Mouse (Mus musculus): ENCODE measurements around the gene Aqp6.

The Aqp6 gene

GRCm38 (mm10) chr15:99600986-99601822 is at the start of gene Aqp6:
Gene Aqp6, plus strand, starts transcription at chr15:99601400.
- DNase-seq, result no peak

GRCm38 (mm10) chr15:99553767-99554166 is 47.4 kb upstream of the Aqp6 start:
- no peak for DNase-seq

- no peak for DNase-seq
Measured at GRCm38 (mm10) chr15:99558947-99559346, 42.3 kb upstream of the Aqp6 start.

DNA sequence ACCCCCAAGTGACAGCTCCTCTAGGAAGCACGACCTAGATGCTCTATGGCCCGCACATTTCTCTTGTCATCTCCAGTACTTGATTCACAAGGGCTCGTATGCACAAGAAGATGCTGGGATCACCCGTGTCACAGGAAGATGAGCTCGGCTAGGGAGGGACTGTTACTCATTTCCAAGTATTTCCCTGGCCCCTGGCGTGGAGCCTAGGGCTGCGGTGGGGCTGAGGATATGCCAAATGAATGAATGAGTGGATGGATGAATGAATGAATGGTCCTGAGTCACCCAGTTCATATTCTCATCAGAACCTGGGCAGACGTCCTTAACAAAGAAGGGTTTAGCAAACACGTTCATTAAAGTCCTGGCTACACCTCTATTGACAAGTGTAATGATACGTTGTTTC is 41.0 kb upstream of the Aqp6 start:
- DNase-seq, result no peak

- no peak for DNase-seq
Measured at GRCm38 (mm10) chr15:99567371-99567770, 33.8 kb upstream of the Aqp6 start.

DNA sequence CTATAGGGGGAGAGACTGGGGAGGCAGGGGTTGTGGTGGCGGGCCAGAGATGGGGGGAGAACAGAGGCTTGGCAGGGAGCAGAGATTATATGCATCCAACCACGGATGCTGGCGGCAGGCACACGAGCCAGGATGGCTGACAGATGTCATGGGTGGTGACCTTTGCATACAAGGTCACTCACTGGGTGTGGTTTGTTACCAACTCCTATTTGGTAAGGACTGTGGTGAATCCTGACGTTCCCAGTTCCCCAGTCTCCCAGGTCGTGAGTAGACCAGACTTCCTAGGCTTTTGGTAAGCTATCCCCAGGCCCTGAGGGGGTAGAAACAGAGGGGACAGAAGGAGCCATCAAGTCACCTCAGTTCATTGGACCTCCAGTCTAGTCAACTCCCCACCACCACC is 32.5 kb upstream of the Aqp6 start:
- no peak for DNase-seq

DNA sequence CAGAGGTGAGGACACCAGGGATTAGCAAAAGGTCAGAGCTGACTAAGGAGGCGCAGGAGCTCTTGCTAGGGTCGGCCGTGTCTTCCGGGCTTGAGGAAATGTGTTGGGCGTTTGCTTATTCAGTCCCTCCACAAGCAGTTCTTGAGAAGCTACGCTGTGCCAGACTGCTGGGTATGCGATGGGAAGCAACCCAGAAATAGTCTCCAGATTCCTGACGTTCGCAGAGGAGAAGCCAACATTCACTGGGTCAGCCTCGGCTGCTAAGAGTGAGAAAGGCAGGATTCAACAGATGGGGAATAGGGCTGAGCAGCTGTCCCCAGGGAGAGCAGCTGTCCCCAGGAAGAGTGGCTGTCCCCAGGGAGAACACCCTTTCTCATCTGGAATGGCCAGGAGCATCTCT is 32.1 kb upstream of the Aqp6 start:
- no peak for DNase-seq

DNA sequence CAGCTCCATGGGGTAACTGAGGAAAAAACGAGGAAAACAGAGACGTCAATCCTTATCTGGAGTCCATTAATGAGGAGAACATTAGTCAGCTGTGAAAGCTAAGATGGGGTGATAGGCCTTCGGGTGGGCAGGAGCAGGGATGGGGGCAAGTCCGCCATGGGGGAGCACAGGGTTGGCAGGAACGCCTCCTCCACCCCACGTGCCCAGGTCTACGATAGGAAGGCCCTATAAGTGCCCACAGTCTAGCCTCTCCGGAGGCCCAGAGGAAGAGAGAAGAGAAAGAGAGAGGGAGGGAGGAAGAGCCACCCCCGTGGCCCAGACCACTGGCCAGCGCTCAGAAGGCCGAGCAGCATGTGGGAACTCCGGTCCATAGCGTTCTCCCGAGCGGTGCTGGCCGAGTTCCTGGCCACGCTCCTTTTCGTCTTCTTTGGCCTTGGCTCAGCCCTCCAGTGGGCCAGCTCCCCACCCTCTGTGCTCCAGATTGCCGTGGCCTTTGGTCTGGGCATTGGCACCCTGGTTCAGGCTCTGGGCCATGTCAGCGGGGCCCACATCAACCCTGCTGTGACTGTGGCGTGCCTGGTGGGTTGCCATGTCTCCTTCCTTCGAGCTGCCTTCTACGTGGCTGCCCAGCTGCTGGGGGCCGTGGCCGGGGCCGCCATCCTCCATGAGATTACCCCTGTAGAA is 22.3 kb upstream of the Aqp6 start, which contains the start of gene Aqp2:
Gene Aqp2, plus strand, starts transcription at position 254 of the 684 bp plus-strand sequence.
- DNase-seq, result peak; percentile 29

DNA sequence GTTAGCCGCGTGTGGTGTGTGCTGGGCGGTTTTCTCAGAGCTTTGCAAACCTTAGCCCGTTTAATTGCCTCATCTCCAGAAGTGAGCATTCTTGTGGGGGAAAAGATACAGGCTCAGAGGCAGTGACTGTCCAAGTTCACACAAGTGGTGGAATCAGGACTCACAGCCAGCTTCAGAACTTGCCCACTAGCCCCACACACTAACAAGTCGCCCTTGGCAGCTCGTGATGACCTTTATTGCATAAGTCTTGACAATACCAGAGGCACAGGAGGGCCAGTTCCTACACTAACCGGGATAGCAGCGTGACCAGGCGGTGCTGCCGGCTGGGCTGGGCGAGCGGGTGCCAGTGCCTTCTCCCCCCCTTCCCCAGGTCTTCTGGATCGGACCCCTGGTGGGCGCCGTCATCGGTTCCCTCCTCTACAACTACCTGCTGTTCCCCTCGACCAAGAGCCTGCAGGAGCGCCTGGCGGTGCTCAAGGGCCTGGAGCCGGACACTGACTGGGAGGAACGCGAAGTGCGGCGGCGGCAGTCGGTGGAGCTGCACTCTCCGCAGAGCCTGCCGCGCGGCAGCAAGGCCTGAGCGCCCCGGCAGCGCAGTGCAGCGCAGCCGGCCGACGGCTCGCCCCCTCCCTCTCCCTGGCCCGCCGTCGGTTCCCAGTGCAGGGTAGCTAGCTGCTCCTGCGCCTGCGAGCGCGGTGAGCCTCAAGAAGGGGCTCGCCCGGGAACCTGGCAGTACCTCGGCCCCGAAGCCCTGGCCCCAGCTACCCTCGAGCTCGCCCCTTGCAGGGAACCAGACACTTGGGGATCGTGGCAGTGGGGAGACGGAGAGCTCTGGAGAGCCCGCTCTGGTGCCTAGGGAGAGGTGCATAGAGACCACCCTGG is 17.5 kb upstream of the Aqp6 start:
- peak; percentile 65 for DNase-seq

DNA sequence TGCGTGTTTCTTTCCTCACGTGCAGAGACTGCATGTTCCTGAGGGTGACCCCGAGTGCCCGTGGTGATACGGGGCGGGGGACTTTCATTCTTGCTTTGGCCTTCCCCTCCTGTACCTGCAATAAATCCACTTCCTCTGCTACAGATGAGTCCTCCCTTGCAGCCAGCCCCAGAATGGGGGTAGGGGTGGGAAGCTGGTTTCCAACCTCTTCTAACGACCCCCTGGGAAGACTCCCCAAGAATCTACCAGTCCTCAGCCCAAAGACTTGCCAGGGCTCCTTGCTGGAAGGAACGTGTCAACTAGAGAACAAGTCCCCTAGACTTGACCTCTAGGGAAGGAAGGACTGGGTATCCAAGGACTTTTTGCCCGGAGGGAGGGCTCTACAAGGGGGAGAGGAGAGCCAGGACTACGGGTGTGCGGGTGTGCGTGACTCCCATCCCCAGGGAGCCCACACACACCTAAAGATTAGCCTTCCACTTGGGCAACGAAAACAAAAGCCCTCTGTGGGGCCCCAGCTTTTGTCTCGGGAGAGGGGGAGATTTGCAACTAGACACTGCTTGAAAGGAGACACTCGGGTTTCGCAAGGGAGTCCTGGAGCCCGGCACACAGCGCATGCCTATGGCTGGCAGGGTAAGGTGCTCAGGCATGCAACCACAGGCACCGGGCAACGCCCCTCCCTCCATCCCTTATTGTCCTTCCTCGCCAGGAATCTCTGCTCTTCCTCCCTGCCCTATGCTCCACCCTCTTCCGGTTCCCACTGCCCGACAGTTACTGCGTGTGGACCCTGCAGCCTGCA is 16.6 kb upstream of the Aqp6 start:
- peak; percentile 34 for DNase-seq

- DNase-seq, result no peak
Measured at GRCm38 (mm10) chr15:99585741-99586140, 15.5 kb upstream of the Aqp6 start.

- peak; percentile 5 for DNase-seq
Measured at GRCm38 (mm10) chr15:99586525-99586924, 14.7 kb upstream of the Aqp6 start.

DNA sequence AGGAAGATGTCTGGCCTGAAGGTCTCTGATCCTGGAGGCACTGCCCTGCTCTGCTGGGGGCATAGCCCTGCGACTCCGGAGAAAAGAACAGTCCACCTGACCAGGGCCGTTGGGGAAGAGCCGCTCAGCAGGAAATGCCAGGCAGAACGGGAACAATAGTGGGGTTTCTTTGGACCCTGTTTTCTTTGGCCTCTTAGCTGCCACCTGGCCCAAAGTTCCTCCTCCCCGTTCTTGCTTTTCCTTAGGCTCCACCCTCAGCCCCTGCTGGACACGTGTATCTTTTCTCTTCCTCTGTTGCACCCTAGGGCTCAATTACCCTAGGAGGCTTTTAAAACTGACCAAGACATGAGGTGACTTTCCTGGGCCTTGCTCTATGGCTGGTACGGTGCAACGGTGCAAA is 12.0 kb upstream of the Aqp6 start:
- DNase-seq, result peak; percentile 8

- DNase-seq, result peak; percentile 4
Measured at GRCm38 (mm10) chr15:99589704-99590103, 11.5 kb upstream of the Aqp6 start.

DNA sequence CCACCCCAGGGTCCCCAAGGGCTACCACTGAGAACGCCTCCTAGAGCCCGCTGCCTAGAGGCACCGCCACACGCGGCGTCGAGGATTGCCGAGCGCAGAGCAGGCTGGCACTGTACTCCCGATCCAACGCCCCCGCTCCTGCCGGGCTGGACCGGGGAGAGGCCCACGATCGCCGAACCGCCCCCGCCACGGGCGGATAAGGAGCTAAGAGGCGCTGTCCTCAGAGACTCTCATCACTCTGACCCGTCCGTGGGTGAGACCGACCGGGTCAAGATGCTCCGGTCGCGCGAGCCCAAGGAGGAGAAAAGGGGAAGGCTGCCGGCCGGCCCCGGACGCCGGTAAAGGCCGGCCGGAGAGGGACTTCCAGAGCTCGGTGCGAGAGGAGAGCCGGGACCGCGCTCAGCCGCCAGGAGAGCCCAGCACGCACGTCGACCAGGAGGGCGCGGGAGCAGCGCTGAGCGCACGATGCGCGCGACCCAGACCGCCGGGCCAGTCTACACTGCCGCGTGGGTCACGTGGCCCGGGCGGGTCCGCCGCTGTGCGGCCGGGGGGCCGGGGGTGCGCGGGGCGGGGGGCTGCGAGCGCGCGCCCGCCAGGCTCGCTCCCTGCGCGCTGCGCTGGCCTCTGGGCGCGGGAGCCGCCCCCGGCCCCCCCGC is 10.6 kb upstream of the Aqp6 start, which contains the start of gene Aqp5:
Gene Aqp5, plus strand, starts transcription at position 354 of the 656 bp plus-strand sequence.
- DNase-seq, result peak; percentile 51

DNA sequence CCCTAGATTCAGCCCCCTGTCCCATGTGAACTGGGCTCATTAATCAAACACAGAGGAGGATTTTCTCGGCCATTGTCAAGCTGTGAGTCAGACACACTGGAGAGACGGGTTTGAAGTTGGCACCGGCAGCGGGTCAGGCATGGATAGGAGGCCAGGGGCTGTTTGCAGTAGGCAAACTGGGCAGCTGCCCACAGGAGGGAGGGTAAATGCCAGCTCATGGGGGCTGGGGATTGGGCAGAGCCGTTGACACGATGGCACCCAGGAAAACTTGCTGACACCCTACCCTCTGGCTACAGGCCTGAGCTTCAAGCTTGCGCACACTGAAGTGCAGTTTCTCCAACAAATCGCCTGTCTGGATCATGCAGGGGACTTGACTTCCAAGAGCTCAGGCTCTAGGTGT is 9.0 kb upstream of the Aqp6 start:
- DNase-seq, result peak; percentile 10

DNA sequence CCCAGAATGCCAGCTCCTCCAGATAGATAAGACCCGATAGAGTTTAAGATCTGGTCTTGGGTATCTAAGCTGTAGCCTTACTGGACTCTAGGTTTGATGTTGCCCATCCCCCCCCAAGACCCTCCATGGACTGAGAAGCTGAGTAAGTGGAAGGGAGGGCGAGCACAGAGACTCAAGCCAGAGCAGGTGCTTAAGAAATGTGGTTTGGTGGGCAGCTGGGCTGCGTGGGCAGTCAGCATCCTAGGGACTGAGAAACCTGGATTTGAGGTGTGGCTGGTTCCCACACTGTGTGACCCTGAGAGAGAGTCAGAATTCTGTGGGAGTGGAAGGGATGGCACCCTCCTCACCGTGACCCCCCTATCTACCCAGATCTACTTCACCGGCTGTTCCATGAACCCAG is 8.3 kb upstream of the Aqp6 start:
- DNase-seq, result no peak

GRCm38 (mm10) chr15:99594951-99595350 is 6.2 kb upstream of the Aqp6 start:
- DNase-seq, result no peak

- peak; percentile 89 for DNase-seq
Measured at GRCm38 (mm10) chr15:99596056-99596687, 5.0 kb upstream of the Aqp6 start.

DNA sequence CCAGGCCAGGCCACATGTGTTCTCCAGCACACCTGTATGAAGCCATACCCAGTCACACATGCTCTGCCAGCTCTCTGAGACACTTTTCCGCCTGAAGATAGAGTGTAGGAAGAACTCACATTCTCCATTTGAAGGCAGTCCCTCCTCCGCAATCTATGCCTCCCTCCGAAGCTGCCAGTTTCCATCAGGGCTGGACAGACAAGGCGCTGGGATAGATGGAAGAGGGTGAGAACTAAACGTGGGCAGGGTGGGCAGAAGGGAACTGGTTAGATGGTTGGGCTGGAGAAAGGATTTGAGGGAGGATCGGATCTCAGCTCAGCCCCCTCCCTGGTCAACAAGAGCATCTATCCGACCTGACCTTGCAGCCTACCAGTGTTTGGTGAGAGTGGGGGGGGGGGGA is 4.4 kb upstream of the Aqp6 start:
- DNase-seq, result peak; percentile 4

- DNase-seq, result peak; percentile 7
Measured at GRCm38 (mm10) chr15:99597596-99597995, 3.6 kb upstream of the Aqp6 start.

All from kidney, postnatal 10 days (tissue).